Mouse (Mus musculus) activated CD4-positive, CD25-positive, alpha-beta regulatory T cell, adult 4 months (primary cell): Measurements from ENCODE around the gene Sod3. TPM values are rescaled to one million over a fixed set of nuclear protein-coding genes. Genes with fewer than 3 reads are reported as not detected.

Experiments used
- ATAC-seq: one replicate; pipeline ENCODE4 v1.8.0; 2017
- polyA plus RNA-seq, 2 experiments: library from polyadenylated mRNA; unstranded; fragments of 100-300 nt; shearing (Covaris generic); gene quantifications; one replicate each; pipeline ENCODE4 v1.2.1; 2017

The Sod3 gene
- polyA plus RNA-seq: under 1 TPM in 1 of 2 experiments, not detected in 1; 0.11 TPM

- no peak for ATAC-seq
Observed at GRCm38 (mm10) chr5:52363468-52364150, at the start of gene Sod3. Sod3 (plus strand) TSS chr5:52363791.

GRCm38 (mm10) chr5:52316926-52317325 lies 46.7 kb upstream of the Sod3 start:
- ATAC-seq: no peak

DNA sequence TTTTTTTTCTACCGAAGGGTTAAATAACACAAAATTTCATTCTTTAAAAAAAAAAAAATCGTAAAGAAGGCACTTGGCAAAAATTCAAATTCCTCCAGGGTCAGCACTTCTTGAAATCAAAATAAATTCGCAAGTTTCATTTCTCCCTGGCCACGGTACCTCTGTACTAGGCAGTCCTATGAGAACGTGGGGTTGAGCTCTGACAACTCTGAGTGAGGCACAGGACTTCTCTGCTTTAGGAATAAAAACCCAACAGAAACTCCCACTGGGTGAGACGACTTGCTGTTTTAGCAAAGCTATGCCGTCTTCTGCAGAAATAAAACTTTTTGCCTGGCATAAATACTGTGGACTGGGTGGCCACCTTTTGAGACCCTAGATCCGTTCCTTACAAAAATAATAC lies 44.1 kb upstream of the Sod3 start:
- no peak for ATAC-seq

GRCm38 (mm10) chr5:52332120-52332519 lies 31.5 kb upstream of the Sod3 start:
- no peak for ATAC-seq

GRCm38 (mm10) chr5:52335590-52335989 lies 28.0 kb upstream of the Sod3 start:
- ATAC-seq: no peak

DNA sequence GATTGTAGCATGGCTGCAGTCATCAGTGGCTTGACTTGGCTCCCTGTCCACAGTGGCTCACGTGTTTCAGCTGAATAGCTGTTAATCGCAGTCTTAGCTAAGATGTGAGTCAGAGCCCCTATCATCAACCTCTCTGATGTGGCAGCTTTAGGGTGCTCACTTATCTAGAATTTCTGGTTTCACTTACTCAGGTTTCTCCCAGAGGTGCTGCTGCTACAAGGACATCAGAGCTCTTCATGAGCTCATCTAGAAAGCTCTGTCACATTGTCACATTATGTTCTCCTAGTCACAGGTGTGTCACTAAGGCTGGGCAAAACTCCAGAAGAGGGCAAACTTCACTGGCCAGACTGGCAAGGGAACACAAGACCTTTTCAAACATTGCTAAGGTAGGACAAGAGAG lies 24.5 kb upstream of the Sod3 start:
- no peak for ATAC-seq

GRCm38 (mm10) chr5:52346890-52347289 lies 16.7 kb upstream of the Sod3 start:
- ATAC-seq: no peak

DNA sequence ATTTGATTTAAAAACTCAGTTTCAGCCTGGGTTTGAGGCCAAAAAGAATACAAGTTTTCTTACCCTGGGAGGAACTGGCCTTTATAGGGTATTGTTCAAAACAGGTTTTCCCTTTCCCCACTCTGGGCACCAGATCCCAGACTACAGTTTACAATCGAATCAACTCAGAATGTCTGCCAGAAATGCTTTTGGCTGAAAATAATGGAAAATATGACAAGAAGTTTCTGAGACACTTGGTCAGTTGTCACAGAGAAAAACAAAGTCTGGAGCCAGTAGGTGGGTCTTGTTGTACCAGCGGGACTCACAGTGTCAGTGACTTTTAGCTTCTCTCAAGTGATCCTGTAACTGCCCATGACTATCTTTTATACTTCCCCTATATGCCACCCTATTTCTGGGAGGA lies 13.1 kb upstream of the Sod3 start:
- ATAC-seq: no peak

DNA sequence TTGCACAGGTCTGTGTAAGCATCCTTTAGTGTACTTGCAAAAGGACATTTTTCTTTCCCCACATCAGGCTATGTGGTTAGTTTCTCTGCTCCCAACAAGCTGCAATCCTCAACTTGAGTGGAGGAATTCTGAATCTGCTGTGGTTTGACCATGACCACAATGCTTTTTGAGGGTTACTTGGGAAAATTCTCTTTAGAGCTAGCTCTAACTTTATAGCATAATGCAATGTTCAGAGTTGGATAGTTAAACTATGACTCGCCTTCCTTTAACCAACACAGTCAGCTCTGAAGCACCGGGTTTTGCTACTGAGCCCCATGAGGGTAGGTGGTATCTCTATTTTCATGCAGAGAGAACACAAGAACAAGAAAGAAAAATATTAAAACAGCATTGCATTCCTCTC lies 12.0 kb upstream of the Sod3 start:
- no peak for ATAC-seq

DNA sequence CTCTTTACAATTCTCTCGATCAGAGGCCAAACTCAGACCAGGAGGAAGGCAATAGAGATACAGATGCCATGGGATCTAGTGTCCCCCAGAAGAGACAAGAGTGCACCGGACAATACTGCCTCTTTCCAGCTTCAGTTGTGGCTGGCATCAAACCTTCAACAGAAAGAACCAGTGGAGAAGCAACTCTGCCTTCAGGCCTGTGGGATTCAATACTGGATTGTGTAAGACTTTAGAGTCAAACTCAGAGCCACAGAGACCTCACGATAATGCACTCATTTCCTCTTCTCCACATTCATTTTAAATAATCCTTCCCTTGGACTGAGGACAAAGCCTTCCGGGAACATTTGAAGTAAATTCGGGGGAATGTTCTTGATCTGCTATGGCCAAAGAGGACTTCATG lies 10.9 kb upstream of the Sod3 start:
- ATAC-seq: no peak

- ATAC-seq: no peak
Observed at GRCm38 (mm10) chr5:52354441-52354840, 9.2 kb upstream of the Sod3 start.

DNA sequence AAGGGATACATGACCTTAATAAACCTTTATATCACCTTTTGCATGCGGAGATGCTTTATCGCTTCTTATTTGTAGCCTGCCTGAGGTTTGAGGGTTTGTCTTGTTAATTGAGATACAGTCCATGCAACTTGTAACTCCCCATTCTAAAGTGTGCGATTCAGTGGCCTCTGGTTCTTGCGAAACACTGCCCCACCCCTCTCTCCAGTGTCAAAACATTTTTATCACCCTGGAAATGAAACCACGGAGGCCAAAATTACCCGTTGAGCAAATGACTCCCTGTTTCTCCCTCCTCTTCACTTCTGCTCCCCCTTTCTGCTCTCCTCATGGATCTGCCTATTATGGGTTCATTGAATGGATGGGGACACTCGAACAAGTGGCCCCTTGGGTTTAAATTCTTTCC lies 8.0 kb upstream of the Sod3 start:
- no peak for ATAC-seq

DNA sequence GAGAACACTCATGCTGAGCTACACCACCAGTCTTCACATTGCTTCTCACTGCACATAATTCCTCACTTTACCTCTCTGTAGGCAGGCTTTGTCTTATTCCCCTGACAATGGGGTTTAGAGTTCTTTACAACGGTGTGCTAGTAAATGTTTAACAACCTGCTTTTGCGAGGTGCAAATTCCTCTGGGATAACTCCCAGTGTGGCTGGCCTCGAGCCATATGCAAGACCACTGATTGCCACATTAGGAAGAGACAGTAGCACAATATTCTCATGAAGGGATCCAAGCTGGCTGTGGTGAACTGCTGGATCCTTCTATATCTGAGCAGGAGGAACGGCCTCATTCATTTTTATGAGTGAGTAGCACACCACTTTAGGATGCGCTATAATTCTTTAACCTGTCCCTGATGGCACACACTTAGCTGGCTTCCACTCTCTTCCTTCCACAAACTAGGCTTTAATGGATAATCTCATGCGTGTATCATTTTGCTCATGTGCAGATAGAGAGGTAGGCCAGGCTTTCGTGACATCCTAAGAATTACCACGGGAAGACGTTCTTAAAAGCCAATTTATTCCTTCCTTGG lies 6.3 kb upstream of the Sod3 start:
- no peak for ATAC-seq

DNA sequence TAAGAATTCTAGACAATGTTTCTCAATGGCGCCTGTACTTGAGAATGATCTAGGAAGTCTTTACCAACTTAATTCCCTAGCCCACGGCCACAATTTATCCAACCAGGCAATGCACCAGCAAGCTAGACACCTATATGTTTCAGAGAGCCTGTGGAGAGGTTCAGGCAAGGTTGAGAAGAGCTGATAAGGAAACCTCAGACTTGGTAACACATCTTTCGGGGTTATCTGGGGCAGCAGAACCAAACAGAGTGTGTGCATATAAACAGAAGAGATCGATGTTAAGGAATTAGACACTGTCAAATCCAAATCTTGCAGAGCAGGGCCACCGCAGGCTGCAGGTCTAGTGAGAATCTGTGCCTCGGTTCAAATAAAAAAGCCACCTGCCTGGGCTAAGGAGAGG lies 5.5 kb upstream of the Sod3 start:
- no peak for ATAC-seq

GRCm38 (mm10) chr5:52360286-52361049 lies 3.1 kb upstream of the Sod3 start:
- no peak for ATAC-seq

GRCm38 (mm10) chr5:52362776-52363467 lies 669 bp upstream of the Sod3 start:
- no peak for ATAC-seq

DNA sequence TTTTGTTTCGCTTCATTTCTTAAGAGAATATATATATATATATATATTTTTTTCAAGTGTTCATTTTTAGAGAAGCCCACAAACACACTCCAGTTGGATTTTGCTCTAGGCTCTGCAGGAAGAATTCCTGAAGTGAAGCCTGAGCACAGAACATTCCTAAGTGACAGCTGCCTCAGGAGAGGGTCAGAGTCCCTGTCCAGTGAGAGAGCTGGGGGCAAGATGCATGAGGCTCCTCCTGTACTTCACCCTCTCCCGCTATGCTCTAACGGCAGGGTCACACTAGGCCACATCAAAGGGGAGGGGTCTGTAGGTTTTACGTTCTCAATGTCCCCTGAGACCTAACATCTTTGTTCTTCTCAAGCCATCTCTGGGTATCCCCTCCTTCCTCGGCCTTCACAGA lies 930 bp downstream of the Sod3 start:
- ATAC-seq: no peak

GRCm38 (mm10) chr5:52365930-52366329 lies 2.3 kb downstream of the Sod3 start:
- no peak for ATAC-seq

GRCm38 (mm10) chr5:52366661-52367060 lies 3.1 kb downstream of the Sod3 start:
- no peak for ATAC-seq

DNA sequence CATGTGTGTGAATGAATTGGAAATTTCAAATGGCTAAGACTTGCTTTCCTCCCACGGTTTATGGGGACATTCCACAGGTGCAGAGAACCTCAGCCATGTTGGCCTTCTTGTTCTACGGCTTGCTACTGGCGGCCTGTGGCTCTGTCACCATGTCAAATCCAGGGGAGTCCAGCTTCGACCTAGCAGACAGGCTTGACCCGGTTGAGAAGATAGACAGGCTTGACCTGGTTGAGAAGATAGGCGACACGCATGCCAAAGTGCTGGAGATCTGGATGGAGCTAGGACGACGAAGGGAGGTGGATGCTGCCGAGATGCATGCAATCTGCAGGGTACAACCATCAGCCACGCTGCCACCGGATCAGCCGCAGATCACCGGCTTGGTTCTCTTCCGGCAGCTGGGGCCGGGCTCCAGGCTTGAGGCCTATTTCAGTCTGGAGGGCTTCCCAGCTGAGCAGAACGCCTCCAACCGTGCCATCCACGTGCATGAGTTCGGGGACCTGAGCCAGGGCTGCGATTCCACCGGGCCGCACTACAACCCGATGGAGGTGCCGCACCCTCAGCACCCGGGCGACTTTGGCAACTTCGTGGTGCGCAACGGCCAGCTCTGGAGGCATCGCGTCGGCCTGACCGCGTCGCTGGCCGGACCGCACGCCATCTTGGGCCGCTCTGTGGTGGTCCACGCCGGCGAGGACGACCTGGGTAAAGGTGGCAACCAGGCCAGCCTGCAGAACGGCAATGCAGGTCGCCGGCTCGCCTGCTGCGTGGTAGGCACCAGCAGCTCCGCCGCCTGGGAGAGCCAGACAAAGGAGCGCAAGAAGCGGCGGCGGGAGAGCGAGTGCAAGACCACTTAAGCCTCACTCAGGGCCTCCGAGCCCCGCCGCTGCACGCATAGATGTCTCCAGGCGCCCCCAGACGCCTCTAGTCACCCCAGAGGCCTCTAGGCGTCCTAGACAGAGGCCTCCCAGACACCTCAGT lies 4.6 kb downstream of the Sod3 start:
- ATAC-seq: no peak

DNA sequence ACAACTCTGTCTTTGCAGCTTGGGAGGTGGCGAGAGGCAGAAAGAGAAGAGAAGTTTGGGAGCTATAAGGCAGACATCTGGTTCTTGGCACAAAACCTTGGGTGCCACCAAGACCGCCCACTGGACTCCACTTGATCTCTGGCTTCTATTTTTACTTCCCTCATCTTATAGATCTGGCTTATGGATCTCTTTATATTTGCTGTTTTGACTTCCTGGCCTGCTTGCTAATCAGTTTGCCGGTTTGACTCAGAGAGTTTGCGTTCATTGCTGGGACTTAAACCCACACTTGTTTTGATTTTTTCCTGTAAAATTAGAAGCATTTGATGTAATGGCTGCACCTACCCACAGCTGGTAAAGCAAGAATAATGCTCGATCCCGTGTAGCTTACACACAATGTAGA lies 7.3 kb downstream of the Sod3 start:
- no peak for ATAC-seq

DNA sequence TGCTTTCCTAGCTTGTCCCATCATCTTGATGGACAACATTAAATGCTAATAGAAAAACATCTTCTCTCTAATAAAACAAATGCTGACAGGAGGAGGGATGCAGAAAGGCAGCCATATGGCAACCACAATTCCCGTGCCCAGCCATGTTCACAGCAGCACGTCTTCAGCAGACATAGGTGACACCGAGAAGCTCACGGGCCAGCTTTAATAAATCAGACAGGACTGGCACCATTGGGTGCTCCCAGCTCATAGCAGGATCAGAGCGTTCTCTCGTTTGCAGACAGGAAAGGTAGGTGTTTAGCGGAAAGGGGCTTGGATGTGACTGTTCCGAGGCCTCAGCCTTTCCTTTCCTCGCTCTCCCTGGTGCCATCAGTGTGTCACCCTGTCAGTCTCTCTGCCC lies 12.3 kb downstream of the Sod3 start:
- ATAC-seq: no peak
